27 mouse cellular contexts compared by ENCODE assay signal in genomic region chr13:49333250-49333649, GRCm38 (mm10). TPM values are rescaled to one million over a fixed set of nuclear protein-coding genes. Genes with fewer than 3 reads are reported as not detected.
DNase-seq lines count a peak whose midpoint lies in the region; ATAC-seq and TF ChIP-seq lines count a peak whose summit lies in the region.
"Had no signal": no experiment of that assay in that cellular context is flagged by ENCODE, and none has a peak within 500 bp of the region (broad histone marks: within the 10 kb centered on the region; RNA-seq: fewer than 3 reads in every experiment).

No protein-coding gene starts in this region.

- H3K4me2 ChIP-seq in liver, embryonic 11.5 days: no peak overlapping the region
- H3K4me2 ChIP-seq in liver, embryonic 13.5 days: no peak overlapping the region
- H3K4me2 ChIP-seq in heart, embryonic 11.5 days: no peak overlapping the region
- H3K4me2 ChIP-seq in hindbrain, embryonic 12.5 days (replicated peaks): no peak overlapping the region
- H3K4me2 ChIP-seq: embryonic facial prominence, embryonic 12.5 days; embryonic facial prominence, embryonic 15.5 days; forebrain, embryonic 13.5 days; heart, embryonic 13.5 days; hindbrain, embryonic 15.5 days had no signal

- intact Hi-C loops in gastrocnemius, postnatal 14 days (cut with DNase I; ENCODE audit: low total_unique reads): no loop called here

- no peaks in the 10 kb centered on the region for H3K27me3 ChIP-seq in liver, embryonic 11.5 days (replicated peaks; ENCODE audit: control insufficient read depth, insufficient read depth, low read length)
- no peaks in the 10 kb centered on the region for H3K27me3 ChIP-seq in MEL (ENCODE audit: control insufficient read depth in 1 of 2, insufficient read depth in 2 of 2, low read length in 2 of 2)
- H3K27me3 ChIP-seq in liver, embryonic 13.5 days: no peaks in the 10 kb centered on the region
- no peaks in the 10 kb centered on the region for H3K27me3 ChIP-seq in heart, embryonic 11.5 days (ENCODE audit: control insufficient read depth, insufficient read depth, low read length)
- no peaks in the 10 kb centered on the region for H3K27me3 ChIP-seq in hindbrain, embryonic 12.5 days
- H3K27me3 ChIP-seq: embryonic facial prominence, embryonic 12.5 days; embryonic facial prominence, embryonic 15.5 days; forebrain, embryonic 13.5 days; heart, embryonic 13.5 days; hindbrain, embryonic 15.5 days; Patski had no signal

- peak in 1 of 2 experiments; percentile 17; a peak in 1 of 4 replicates for TF ChIP-seq EP300 in MEL (IDR thresholded peaks at IDR 0.05; ENCODE audit: low read depth in 1 of 2, low read length in 2 of 2)

- no peak for TF ChIP-seq CTCF in MEL (IDR thresholded peaks at IDR 0.05 in 2 of 3, conservative IDR thresholded peaks at IDR 0.05 in 1 of 3; ENCODE audit: control insufficient read depth in 1 of 3, insufficient read depth in 1 of 3, low read depth in 2 of 3, low read length in 3 of 3, poor library complexity in 1 of 3, severe bottlenecking in 1 of 3)

- no peaks in the 10 kb centered on the region; the same call in 1 of the 2 replicates for H3K4me1 ChIP-seq in liver, embryonic 11.5 days (replicated peaks; ENCODE audit: control insufficient read depth, insufficient read depth, low read length)
- H3K4me1 ChIP-seq in MEL (ENCODE audit: control insufficient read depth in 1 of 2, insufficient read depth in 2 of 2, low read length in 2 of 2): no peaks in the 10 kb centered on the region
- H3K4me1 ChIP-seq in liver, embryonic 13.5 days (replicated peaks): peaks cover 13% of the 10 kb centered on the region
- no peaks in the 10 kb centered on the region for H3K4me1 ChIP-seq in heart, embryonic 11.5 days (ENCODE audit: control insufficient read depth, insufficient read depth, low read length)
- no peaks in the 10 kb centered on the region for H3K4me1 ChIP-seq in hindbrain, embryonic 12.5 days
- H3K4me1 ChIP-seq: embryonic facial prominence, embryonic 12.5 days; embryonic facial prominence, embryonic 15.5 days; heart, embryonic 13.5 days; hindbrain, embryonic 15.5 days had no signal

- no peak for TF ChIP-seq POLR2A in MEL (IDR thresholded peaks at IDR 0.05; ENCODE audit: control insufficient read depth in 1 of 2, insufficient read depth in 1 of 2, low read depth in 1 of 2, low read length in 2 of 2, poor library complexity in 1 of 2)

- no peak overlapping the region for H3K9ac ChIP-seq in liver, embryonic 11.5 days (ENCODE audit: low read depth, low read length)
- no peak overlapping the region for H3K9ac ChIP-seq in MEL (ENCODE audit: control insufficient read depth, low read depth, low read length, poor library complexity, severe bottlenecking)
- no peak overlapping the region for H3K9ac ChIP-seq in liver, embryonic 13.5 days
- H3K9ac ChIP-seq in heart, embryonic 11.5 days (ENCODE audit: low read depth, low read length): no peak overlapping the region
- H3K9ac ChIP-seq in hindbrain, embryonic 12.5 days: no peak overlapping the region
- H3K9ac ChIP-seq: embryonic facial prominence, embryonic 12.5 days; embryonic facial prominence, embryonic 15.5 days; forebrain, embryonic 13.5 days; heart, embryonic 13.5 days; hindbrain, embryonic 15.5 days had no signal

- H3K4me3 ChIP-seq in liver, embryonic 11.5 days (ENCODE audit: low read depth, low read length): no peak overlapping the region
- no peak overlapping the region for H3K4me3 ChIP-seq in MEL (ENCODE audit: control insufficient read depth in 1 of 2, insufficient read depth in 1 of 2, low read depth in 2 of 2, low read length in 2 of 2)
- no peak overlapping the region for H3K4me3 ChIP-seq in liver, embryonic 13.5 days (replicated peaks)
- H3K4me3 ChIP-seq in heart, embryonic 11.5 days (ENCODE audit: low read depth, low read length): no peak overlapping the region
- no peak overlapping the region for H3K4me3 ChIP-seq in hindbrain, embryonic 12.5 days
- H3K4me3 ChIP-seq: embryonic facial prominence, embryonic 12.5 days; embryonic facial prominence, embryonic 15.5 days; erythroblast, embryonic 14.5 days; forebrain, embryonic 10.5 days; forebrain, embryonic 13.5 days; gastrocnemius, adult 2 months; heart, embryonic 13.5 days; hindbrain, embryonic 15.5 days had no signal

- no peaks in the 10 kb centered on the region for H3K79me2 ChIP-seq in MEL (ENCODE audit: control insufficient read depth, insufficient read depth, low read length, poor library complexity)

- TF ChIP-seq RAD21 in MEL (IDR thresholded peaks at IDR 0.05; ENCODE audit: low read depth, low read length): no peak

- WGBS in liver, embryonic 11.5 days: 63% methylated on average over 2 of the region's 2 CpGs
- 52% methylated on average over 2 of the region's 2 CpGs for WGBS in liver, embryonic 13.5 days (ENCODE audit: insufficient replicate concordance)
- 59% methylated on average over 2 of the region's 2 CpGs for WGBS in heart, embryonic 11.5 days (ENCODE audit: insufficient replicate concordance)
- WGBS in hindbrain, embryonic 12.5 days: 79% methylated on average over 2 of the region's 2 CpGs

- H3K9me3 ChIP-seq in liver, embryonic 11.5 days (ENCODE audit: control insufficient read depth, low read length): no peaks in the 10 kb centered on the region
- no peaks in the 10 kb centered on the region for H3K9me3 ChIP-seq in MEL (replicated peaks; ENCODE audit: insufficient read depth, low read length)
- H3K9me3 ChIP-seq in liver, embryonic 13.5 days (replicated peaks): no peaks in the 10 kb centered on the region
- H3K9me3 ChIP-seq in heart, embryonic 11.5 days (replicated peaks; ENCODE audit: control insufficient read depth, low read length): no peaks in the 10 kb centered on the region; the same call in 1 of the 2 replicates
- H3K9me3 ChIP-seq in hindbrain, embryonic 12.5 days (replicated peaks): no peaks in the 10 kb centered on the region
- H3K9me3 ChIP-seq: embryonic facial prominence, embryonic 12.5 days; embryonic facial prominence, embryonic 15.5 days; forebrain, embryonic 10.5 days; forebrain, embryonic 13.5 days; heart, embryonic 13.5 days; hindbrain, embryonic 15.5 days had no signal

- no peak overlapping the region for H3K27ac ChIP-seq in liver, embryonic 11.5 days (ENCODE audit: low read depth, low read length)
- H3K27ac ChIP-seq in MEL (ENCODE audit: control insufficient read depth, low read depth, low read length): no peak overlapping the region
- H3K27ac ChIP-seq in liver, embryonic 13.5 days: no peak overlapping the region
- H3K27ac ChIP-seq in heart, embryonic 11.5 days (ENCODE audit: low read depth, low read length): no peak overlapping the region
- no peak overlapping the region for H3K27ac ChIP-seq in hindbrain, embryonic 12.5 days
- H3K27ac ChIP-seq: embryonic facial prominence, embryonic 12.5 days; embryonic facial prominence, embryonic 15.5 days; forebrain, embryonic 10.5 days; forebrain, embryonic 13.5 days; gastrocnemius, adult 2 months; heart, embryonic 13.5 days; hindbrain, embryonic 15.5 days had no signal

- no peak for DNase-seq in liver, embryonic 11.5 days (ENCODE audit: low spot score)
- DNase-seq in liver: no peak
- DNase-seq in MEL (ENCODE audit: low read depth, low spot score): no peak
- DNase-seq in liver, embryonic 13.5 days: no peak
- no peak for DNase-seq in gastrocnemius, postnatal 14 days
- DNase-seq: adrenal gland, postnatal 10 days; adrenal gland, postnatal 36 days; cerebellum, adult 18-20 months; cerebellum, adult 9-10 months; cerebellum, postnatal 25 days; gastrocnemius, adult 2 months; gastrocnemius, postnatal 25 days; heart, adult 18-20 months; heart, postnatal 14 days; heart, postnatal 4 days had no signal

- peak; percentile 31; the same call in 1 of the 2 replicates for ATAC-seq in liver, embryonic 11.5 days (replicated peaks; ENCODE audit: low FRiP score)
- peak; percentile 48 for ATAC-seq in liver, embryonic 13.5 days (ENCODE audit: low read depth)
- ATAC-seq in megakaryocyte progenitor cell, adult 5-6 weeks (replicated peaks; ENCODE audit: poor library complexity): peak; percentile 80
- ATAC-seq in heart, embryonic 11.5 days (replicated peaks; ENCODE audit: insufficient number of reproducible peaks, low FRiP score, low TSS enrichment): no peak
- ATAC-seq in hindbrain, embryonic 12.5 days (ENCODE audit: low FRiP score): no peak
- ATAC-seq: forebrain, embryonic 13.5 days; forebrain, embryonic 16.5 days; Patski had no signal

- H3K36me3 ChIP-seq in liver, embryonic 11.5 days (ENCODE audit: control insufficient read depth, insufficient read depth, low read length): no peaks in the 10 kb centered on the region
- H3K36me3 ChIP-seq in MEL (ENCODE audit: control insufficient read depth in 1 of 2, insufficient read depth in 2 of 2, low read length in 2 of 2): no peaks in the 10 kb centered on the region
- H3K36me3 ChIP-seq in liver, embryonic 13.5 days: no peaks in the 10 kb centered on the region
- H3K36me3 ChIP-seq in heart, embryonic 11.5 days (ENCODE audit: control insufficient read depth, insufficient read depth, low read length): no peaks in the 10 kb centered on the region
- no peaks in the 10 kb centered on the region for H3K36me3 ChIP-seq in hindbrain, embryonic 12.5 days
- H3K36me3 ChIP-seq: embryonic facial prominence, embryonic 12.5 days; embryonic facial prominence, embryonic 15.5 days; forebrain, embryonic 10.5 days; heart, embryonic 13.5 days; hindbrain, embryonic 15.5 days had no signal

RNA-seq across cellular contexts. Expression of gene Bicd2, which starts 8.1 kb away (rescaled TPM):
- polyA plus RNA-seq in liver, embryonic 11.5 days (2014; fragmentation: Nextera tagmentation; extraction: Ambion mirVana): 22.6 TPM in 2 replicates
- 18.0 and 21.8 TPM in 2 replicates for total RNA-seq in MEL (2012; rRNA removed)
- 10 to 100 TPM in 1 of 2 experiments, not detected in 1; 22.6 TPM for polyA plus RNA-seq in MEL (2012; ENCODE audit: insufficient read depth in 1 of 2, insufficient read length in 2 of 2, low read depth in 1 of 2, low replicate concordance in 2 of 2, missing spikeins in 1 of 2)
- 9.0 and 10.5 TPM in 2 replicates for polyA plus RNA-seq in liver, embryonic 13.5 days (2015; fragmentation: Nextera tagmentation; extraction: Ambion mirVana)
- 9.7 and 10.9 TPM in 2 replicates for total RNA-seq in megakaryocyte progenitor cell, adult 5-6 weeks (2015)
- 17.1 and 21.5 TPM in 2 replicates for total RNA-seq in megakaryocyte progenitor cell, adult 5-6 weeks (2017)
- polyA plus RNA-seq in heart, embryonic 11.5 days (2014; fragmentation: Nextera tagmentation; extraction: Ambion mirVana): 34.0 and 42.8 TPM in 2 replicates
- polyA plus RNA-seq in hindbrain, embryonic 12.5 days (2016; fragmentation: Nextera tagmentation; extraction: Ambion mirVana): 40.7 and 44.2 TPM in 2 replicates
- total RNA-seq in gastrocnemius, postnatal 14 days (2021): 10 to 100 TPM; 20.5 to 21.2 TPM

RNA-seq across cellular contexts. Expression of gene Fgd3, which starts 13.1 kb away (rescaled TPM):
- 0.74 and 0.92 TPM in 2 replicates for polyA plus RNA-seq in liver, embryonic 11.5 days (2014; fragmentation: Nextera tagmentation; extraction: Ambion mirVana)
- 5.0 and 6.7 TPM in 2 replicates for total RNA-seq in MEL (2012; rRNA removed)
- 1 to 10 TPM in 1 of 2 experiments, not detected in 1; 6.9 TPM for polyA plus RNA-seq in MEL (2012; ENCODE audit: insufficient read depth in 1 of 2, insufficient read length in 2 of 2, low read depth in 1 of 2, low replicate concordance in 2 of 2, missing spikeins in 1 of 2)
- polyA plus RNA-seq in liver, embryonic 13.5 days (2015; fragmentation: Nextera tagmentation; extraction: Ambion mirVana): 0.37 and 0.39 TPM in 2 replicates
- total RNA-seq in megakaryocyte progenitor cell, adult 5-6 weeks (2015): 3.4 and 4.1 TPM in 2 replicates
- total RNA-seq in megakaryocyte progenitor cell, adult 5-6 weeks (2017): 8.6 and 9.3 TPM in 2 replicates
- polyA plus RNA-seq in heart, embryonic 11.5 days (2014; fragmentation: Nextera tagmentation; extraction: Ambion mirVana): 0.10 and 0.64 TPM in 2 replicates
- 1.1 and 1.2 TPM in 2 replicates for polyA plus RNA-seq in hindbrain, embryonic 12.5 days (2016; fragmentation: Nextera tagmentation; extraction: Ambion mirVana)
- 1 to 10 TPM in 1 of 2 experiments, under 1 TPM in 1; 0.93 to 1.3 TPM for total RNA-seq in gastrocnemius, postnatal 14 days (2021)

Comparison
In these comparisons a context has a peak if more than half of its experiments do, and no peak if none do; other contexts are left out.
1. ATAC-seq: peak in liver, embryonic 11.5 days (single experiment), liver, embryonic 13.5 days (single experiment) and megakaryocyte progenitor cell, adult 5-6 weeks (single experiment); none in heart, embryonic 11.5 days (single experiment) and hindbrain, embryonic 12.5 days (single experiment).